Mouse (Mus musculus) spleen, adult 2 months (tissue): Measurements from ENCODE around the gene Mmp9. TPM values are rescaled to one million over a fixed set of nuclear protein-coding genes. Genes with fewer than 3 reads are reported as not detected.

ENCODE experiments used
- DNase-seq, 2 experiments: peaks; one replicate each; pipeline versions ENCODE4 v3.0.0 to v3.0.0-alpha.2; 2012 to 2021; ENCODE audit warnings: low spot score in 2 of 2, low read depth in 1 of 2
- H3K27ac ChIP-seq: fragments of 200-500 bp; 2 replicates; pipeline ENCODE4 v1.5.1; 2012; ENCODE audit warnings: low read length, inconsistent platforms; ENCODE audit not compliant: insufficient read depth
- H3K27me3 ChIP-seq: fragments of 200-500 bp; 2 replicates; pipeline ENCODE4 v1.6.1; 2012; ENCODE audit warnings: mild to moderate bottlenecking, moderate library complexity, low read length, inconsistent platforms; ENCODE audit not compliant: control insufficient read depth, insufficient read depth
- H3K36me3 ChIP-seq: fragments of 200-500 bp; 2 replicates; pipeline ENCODE4 v1.6.1; 2012; ENCODE audit warnings: mild to moderate bottlenecking, low read length, inconsistent platforms; ENCODE audit not compliant: control insufficient read depth, insufficient read depth
- H3K4me1 ChIP-seq: fragments of 200-500 bp; 2 replicates; pipeline ENCODE4 v1.6.1; 2011; ENCODE audit warnings: inconsistent platforms; ENCODE audit not compliant: control insufficient read depth, insufficient read depth, insufficient read length
- H3K4me3 ChIP-seq: fragments of 200-500 bp; 2 replicates; pipeline ENCODE4 v1.5.1; 2011; ENCODE audit warnings: mild to moderate bottlenecking, inconsistent platforms; ENCODE audit not compliant: insufficient read depth, insufficient read length; ENCODE audit errors: extremely low read depth
- CTCF ChIP-seq: fragments of 200-500 bp; IDR thresholded peaks from 2 replicates; pipeline ENCODE4 v1.5.1; 2011; ENCODE audit warnings: mild to moderate bottlenecking, inconsistent platforms; ENCODE audit not compliant: insufficient read depth, insufficient read length, insufficient replicate concordance; ENCODE audit errors: extremely low read depth
- POLR2A ChIP-seq: fragments of 200-500 bp; IDR thresholded peaks from 2 replicates; pipeline ENCODE4 v1.6.1; 2011; ENCODE audit warnings: low read depth, low read length, inconsistent platforms
- WGBS: fragments of 180-500 bp; shearing (Covaris S2); methylation state at CpG from one replicate; pipeline ENCODE4 v1.1.7; 2018; 5-methylcytosine and 5-hydroxymethylcytosine counted together
- polyA plus RNA-seq: library from polyadenylated mRNA; depleted of rRNA; stranded (reverse); fragments of >200 nt; gene quantifications from 2 replicates; pipeline ENCODE4 v1.2.3, GENCODE M21; 2012

Gene Mmp9
- polyA plus RNA-seq, 1 experiment: 16.0 TPM

- Histone ChIP-seq H3K4me3 (no peak overlapping the region), H3K27ac (no peak overlapping the region), H3K27me3 (no peaks in the 10 kb centered on the region), H3K4me1 (no peaks in the 10 kb centered on the region), H3K36me3 (no peaks in the 10 kb centered on the region)
- no peak for DNase-seq
- 82% methylated on average over 6 of the region's 6 CpGs for WGBS
- TF ChIP-seq POLR2A: no peak
- TF ChIP-seq CTCF: no peak
Measured at GRCm38 (mm10) chr2:164985962-164986361, 45.4 kb downstream of the Mmp9 start.

- no peaks in the 10 kb centered on the region for H3K4me1 ChIP-seq
- H3K36me3 ChIP-seq: no peaks in the 10 kb centered on the region
- TF ChIP-seq POLR2A: no peak
- TF ChIP-seq CTCF: no peak
- H3K27ac ChIP-seq: no peak overlapping the region
- WGBS: 78% methylated on average over 14 of the region's 14 CpGs
- DNase-seq: no peak
- no peak overlapping the region for H3K4me3 ChIP-seq
- H3K27me3 ChIP-seq: no peaks in the 10 kb centered on the region
Measured at GRCm38 (mm10) chr2:164986371-164987027, 45.9 kb downstream of the Mmp9 start.

GRCm38 (mm10) chr2:164988777-164989176 is 48.2 kb downstream of the Mmp9 start:
- H3K27ac ChIP-seq: no peak overlapping the region
- whole genome bisulfite sequencing: 42% methylated on average over 13 of the region's 13 CpGs
- TF ChIP-seq CTCF (no peak), POLR2A (no peak)
- DNase-seq: no peak
- no peaks in the 10 kb centered on the region for H3K4me1 ChIP-seq
- H3K36me3 ChIP-seq: no peaks in the 10 kb centered on the region
- no peaks in the 10 kb centered on the region for H3K27me3 ChIP-seq
- no peak overlapping the region for H3K4me3 ChIP-seq

- Histone ChIP-seq H3K27ac (no peak overlapping the region), H3K4me3 (no peak overlapping the region), H3K4me1 (no peaks in the 10 kb centered on the region), H3K27me3 (no peaks in the 10 kb centered on the region; the same call in 1 of the 2 replicates), H3K36me3 (no peaks in the 10 kb centered on the region)
- no peak for DNase-seq
- 75% methylated on average over 3 of the region's 3 CpGs for WGBS
- no peak for TF ChIP-seq CTCF
- no peak for TF ChIP-seq POLR2A
Measured at GRCm38 (mm10) chr2:164991111-164991510, 50.5 kb downstream of the Mmp9 start.

- Histone ChIP-seq H3K36me3 (no peaks in the 10 kb centered on the region), H3K4me1 (no peaks in the 10 kb centered on the region), H3K4me3 (no peak overlapping the region), H3K27ac (no peak overlapping the region), H3K27me3 (no peaks in the 10 kb centered on the region; the same call in 1 of the 2 replicates)
- no peak for DNase-seq
- WGBS: 39% methylated on average over 10 of the region's 10 CpGs
- TF ChIP-seq CTCF: no peak
- no peak for TF ChIP-seq POLR2A
Measured at GRCm38 (mm10) chr2:164991808-164992207, 51.2 kb downstream of the Mmp9 start.

GRCm38 (mm10) chr2:164994156-164994555 is 53.6 kb downstream of the Mmp9 start:
- Histone ChIP-seq H3K4me3 (no peak overlapping the region), H3K36me3 (no peaks in the 10 kb centered on the region), H3K4me1 (peaks cover 4% of the 10 kb centered on the region; the same call in 1 of the 2 replicates), H3K27me3 (peaks cover 8% of the 10 kb centered on the region), H3K27ac (no peak overlapping the region)
- TF ChIP-seq POLR2A (no peak), CTCF (no peak)
- 91% methylated on average over 11 of the region's 11 CpGs for WGBS
- DNase-seq: no peak
